Mouse (Mus musculus): ENCODE data around the gene Hmcn2. TPM values are rescaled to one million over a fixed set of nuclear protein-coding genes. Genes with fewer than 3 reads are reported as not detected.

The Hmcn2 gene
- total RNA-seq, 2 experiments from 2014 or later, result 0.54 TPM

GRCm38 (mm10) chr2:31449441-31449815, 135.2 kb downstream of the Hmcn2 start:
- DNase-seq (ENCODE audit: low spot score in 2 of 2), result peak; percentile 24 to 26
- intact Hi-C loops (cut with DNase I), result no loop called here

- intact Hi-C loops (cut with DNase I), result no loop called here
- DNase-seq (ENCODE audit: low spot score in 2 of 2), result no peak
Observed at GRCm38 (mm10) chr2:31449902-31450301, 135.7 kb downstream of the Hmcn2 start.

- no peak for DNase-seq (ENCODE audit: low spot score in 2 of 2)
- intact Hi-C loops (cut with DNase I), result no loop called here
Observed at GRCm38 (mm10) chr2:31450661-31451060, 136.4 kb downstream of the Hmcn2 start.

- intact Hi-C loops (cut with DNase I), result no loop called here
- no peak for DNase-seq (ENCODE audit: low spot score in 2 of 2)
Observed at GRCm38 (mm10) chr2:31451530-31451929, 137.3 kb downstream of the Hmcn2 start.

- intact Hi-C loops (cut with DNase I), result no loop called here
- no peak for DNase-seq (ENCODE audit: low spot score in 2 of 2)
Observed at GRCm38 (mm10) chr2:31453011-31453410, 138.8 kb downstream of the Hmcn2 start.

GRCm38 (mm10) chr2:31453559-31454177, 139.5 kb downstream of the Hmcn2 start:
- intact Hi-C loops (cut with DNase I), result no loop called here
- no peak for DNase-seq (ENCODE audit: low spot score in 2 of 2)

GRCm38 (mm10) chr2:31454280-31454679, 140.1 kb downstream of the Hmcn2 start:
- intact Hi-C loops (cut with DNase I), result no loop called here
- DNase-seq (ENCODE audit: low spot score in 2 of 2), result no peak

- intact Hi-C loops (cut with DNase I), result no loop called here
- DNase-seq (ENCODE audit: low spot score in 2 of 2), result no peak
Observed at GRCm38 (mm10) chr2:31455418-31455817, 141.2 kb downstream of the Hmcn2 start.

GRCm38 (mm10) chr2:31458460-31458859, 144.2 kb downstream of the Hmcn2 start:
- intact Hi-C loops (cut with DNase I), result no loop called here
- DNase-seq (ENCODE audit: low spot score in 2 of 2), result no peak

GRCm38 (mm10) chr2:31458989-31459936, 145.0 kb downstream of the Hmcn2 start:
- DNase-seq (ENCODE audit: low spot score in 2 of 2), result no peak
- intact Hi-C loops (cut with DNase I), result no loop called here

- DNase-seq (ENCODE audit: low spot score in 2 of 2), result peak; percentile 36 to 37
- intact Hi-C loops (cut with DNase I), result no loop called here
Observed at GRCm38 (mm10) chr2:31460025-31460571, 145.9 kb downstream of the Hmcn2 start.

- intact Hi-C loops (cut with DNase I), result no loop called here
- DNase-seq (ENCODE audit: low spot score in 2 of 2), result no peak
Observed at GRCm38 (mm10) chr2:31460920-31461319, 146.7 kb downstream of the Hmcn2 start.

GRCm38 (mm10) chr2:31462051-31462450, 147.8 kb downstream of the Hmcn2 start:
- no peak for DNase-seq (ENCODE audit: low spot score in 2 of 2)
- intact Hi-C loops (cut with DNase I), result no loop called here

- intact Hi-C loops (cut with DNase I), result no loop called here
- DNase-seq (ENCODE audit: low spot score in 2 of 2), result no peak
Observed at GRCm38 (mm10) chr2:31463253-31463652, 149.0 kb downstream of the Hmcn2 start.

GRCm38 (mm10) chr2:31463696-31464528, 149.7 kb downstream of the Hmcn2 start:
- intact Hi-C loops (cut with DNase I), result no loop called here
- no peak for DNase-seq (ENCODE audit: low spot score in 2 of 2)

GRCm38 (mm10) chr2:31464529-31464910, 150.3 kb downstream of the Hmcn2 start:
- no peak for DNase-seq (ENCODE audit: low spot score in 2 of 2)
- intact Hi-C loops (cut with DNase I), result no loop called here

- intact Hi-C loops (cut with DNase I), result no loop called here
- DNase-seq (ENCODE audit: low spot score in 2 of 2), result no peak
Observed at GRCm38 (mm10) chr2:31467457-31467856, 153.2 kb downstream of the Hmcn2 start.

GRCm38 (mm10) chr2:31468857-31469256, 154.6 kb downstream of the Hmcn2 start:
- intact Hi-C loops (cut with DNase I), result no loop called here
- no peak for DNase-seq (ENCODE audit: low spot score in 2 of 2)

GRCm38 (mm10) chr2:31469480-31469879, 155.3 kb downstream of the Hmcn2 start:
- no peak for DNase-seq (ENCODE audit: low spot score in 2 of 2)
- intact Hi-C loops (cut with DNase I), result no loop called here
